Mouse (Mus musculus) layer of hippocampus, adult 11-12 months (tissue): ENCODE measurements around the gene Grasp.
A peak's percentile ranks its signal among the peaks of the same experiment; 100 is the strongest.

Source experiments
- DNase-seq: peaks from one replicate; pipeline ENCODE4 v3.0.0; 2022; ENCODE audit warnings: low spot score

Grasp gene

DNA sequence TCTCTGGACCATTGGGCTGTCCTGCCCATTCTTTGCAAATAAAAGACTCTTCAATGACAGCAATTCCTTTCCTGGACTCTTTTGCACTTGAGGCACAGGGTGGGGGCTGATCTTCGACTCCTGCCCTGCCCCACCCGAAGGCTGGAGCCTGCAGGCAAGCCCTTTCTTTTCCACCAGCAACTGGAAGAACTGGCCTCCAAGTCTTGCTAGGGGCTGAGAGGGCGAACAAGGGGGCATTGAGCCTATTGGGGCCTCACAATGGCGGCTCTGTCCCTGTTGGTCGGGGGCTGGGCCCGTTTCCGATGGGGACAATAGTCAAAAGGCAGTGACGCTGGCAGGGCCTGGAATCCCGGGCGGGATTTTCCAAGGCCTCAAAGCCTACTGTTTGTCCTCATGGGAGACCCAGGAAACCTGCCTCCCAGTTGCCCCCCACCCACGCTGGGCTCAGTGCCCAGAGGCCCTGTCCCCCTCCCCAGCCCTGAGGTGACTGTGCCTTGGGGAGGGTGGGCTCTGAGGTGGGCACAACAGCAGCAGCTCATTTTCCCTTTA lies 53.4 kb downstream of the Grasp start:
- DNase-seq: peak; percentile 76

DNA sequence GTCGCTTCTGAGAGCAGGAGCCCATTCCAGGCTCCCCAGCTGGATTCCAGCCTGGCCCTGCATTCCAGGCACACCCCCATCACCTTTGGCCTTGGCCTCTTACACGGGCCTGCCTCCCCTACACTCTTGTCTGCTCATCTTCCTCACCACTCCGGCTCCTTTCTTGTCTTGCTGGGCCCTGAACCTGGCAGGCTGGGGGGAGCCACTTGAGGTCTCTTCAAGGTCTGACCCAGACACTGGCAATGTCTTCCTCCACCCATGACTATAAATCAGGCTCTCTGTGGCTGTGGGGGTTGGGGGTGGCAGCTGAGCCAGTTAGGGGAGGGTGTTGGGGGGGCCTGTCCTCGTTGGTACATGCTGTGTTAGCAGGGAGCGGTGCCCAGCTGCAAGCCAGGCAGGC lies 54.6 kb downstream of the Grasp start:
- no peak for DNase-seq

DNA sequence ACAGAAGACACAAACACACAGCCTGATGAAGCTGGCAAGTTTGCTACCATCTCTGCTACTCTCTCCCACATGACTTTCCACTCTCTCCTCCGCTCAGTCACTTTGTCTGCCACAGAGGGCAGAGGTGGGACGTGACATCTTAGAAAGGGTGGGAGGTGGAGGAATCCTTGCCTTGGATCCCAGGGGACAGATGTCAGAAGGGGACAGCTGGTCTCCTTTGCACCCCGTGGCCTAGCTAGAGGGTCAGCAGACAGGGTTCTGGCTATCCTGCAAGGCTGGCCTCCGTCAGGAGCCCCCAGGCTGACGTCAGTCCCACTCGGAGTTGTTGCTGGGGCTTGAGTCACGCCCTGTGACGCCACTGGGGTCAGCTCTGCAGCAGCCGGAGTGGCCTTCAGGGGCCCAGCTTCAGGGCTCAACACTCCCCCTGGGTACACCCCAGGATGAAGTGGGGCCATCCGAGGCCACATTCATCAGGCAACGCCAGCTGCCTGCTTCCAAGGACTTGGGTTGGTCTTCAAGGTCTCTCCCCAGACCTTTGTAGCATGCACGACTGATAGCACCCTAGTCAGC lies 55.5 kb downstream of the Grasp start:
- no peak for DNase-seq
